Mouse (Mus musculus) liver, adult 2 months (tissue): ENCODE measurements around the gene Slc35b2. TPM values are rescaled to one million over a fixed set of nuclear protein-coding genes. Genes with fewer than 3 reads are reported as not detected.
A peak's percentile ranks its signal among the peaks of the same experiment; 100 is the strongest.

Experiments used
- DNase-seq: peaks from one replicate; pipeline ENCODE4 v3.0.0-alpha.2; 2011; ENCODE audit warnings: low read depth, low spot score; ENCODE audit errors: extremely low read depth
- H3K27ac ChIP-seq: fragments of 200-500 bp; replicated peaks from 2 replicates; pipeline ENCODE4 v1.5.1; 2012; ENCODE audit warnings: low read depth, mild to moderate bottlenecking, control low read depth, inconsistent platforms, low read length; ENCODE audit not compliant: insufficient read depth
- H3K27me3 ChIP-seq: fragments of 200-500 bp; 2 replicates; pipeline ENCODE4 v1.6.1; 2012; ENCODE audit warnings: mild to moderate bottlenecking, moderate library complexity, low read length, inconsistent platforms; ENCODE audit not compliant: control insufficient read depth, insufficient read depth
- H3K36me3 ChIP-seq: fragments of 200-500 bp; 2 replicates; pipeline ENCODE4 v1.6.1; 2012; ENCODE audit warnings: low read length, inconsistent platforms; ENCODE audit not compliant: control insufficient read depth, insufficient read depth
- H3K4me1 ChIP-seq: fragments of 200-500 bp; 2 replicates; pipeline ENCODE4 v1.6.1; 2011; ENCODE audit warnings: low read length; ENCODE audit not compliant: control insufficient read depth, insufficient read depth
- H3K4me3 ChIP-seq: fragments of 200-500 bp; 2 replicates; pipeline ENCODE4 v1.5.1; 2011; ENCODE audit warnings: low read depth, mild to moderate bottlenecking, control low read depth, low read length, moderate library complexity; ENCODE audit not compliant: insufficient read depth
- H3K79me2 ChIP-seq: fragments of 200-500 bp; 2 replicates; pipeline ENCODE4 v1.6.1; 2012; ENCODE audit warnings: inconsistent platforms, mild to moderate bottlenecking, low read length, moderate library complexity; ENCODE audit not compliant: control insufficient read depth, insufficient read depth
- H3K9ac ChIP-seq: fragments of 200-500 bp; 2 replicates; pipeline ENCODE4 v1.6.1; 2012; ENCODE audit warnings: low read depth, mild to moderate bottlenecking, control low read depth, inconsistent platforms, low read length
- CTCF ChIP-seq: fragments of 200-500 bp; IDR thresholded peaks from 2 replicates; pipeline ENCODE4 v1.5.1; 2011; ENCODE audit warnings: low read depth, low read length, control low read depth
- POLR2A ChIP-seq: fragments of 200-500 bp; IDR thresholded peaks from 2 replicates; pipeline ENCODE4 v1.6.1; 2011; ENCODE audit warnings: low read length, control low read depth; ENCODE audit not compliant: insufficient read depth; ENCODE audit errors: extremely low read depth
- WGBS: fragments of 180-500 bp; shearing (Covaris S2); methylation state at CpG from one replicate; pipeline ENCODE4 v1.1.7; 2018; 5-methylcytosine and 5-hydroxymethylcytosine counted together
- polyA plus RNA-seq: library from polyadenylated mRNA; depleted of rRNA; stranded (reverse); fragments of >200 nt; gene quantifications from 2 replicates; pipeline ENCODE4 v1.2.3, GENCODE M21; 2012
- total RNA-seq: library from RNA; depleted of rRNA; stranded (reverse); fragments of >200 nt; gene quantifications from 2 replicates; pipeline ENCODE4 v1.2.3, GENCODE M21; 2014

The Slc35b2 gene
- total and polyA plus RNA-seq, 2 experiments, result 45.9 to 69.7 TPM

DNA sequence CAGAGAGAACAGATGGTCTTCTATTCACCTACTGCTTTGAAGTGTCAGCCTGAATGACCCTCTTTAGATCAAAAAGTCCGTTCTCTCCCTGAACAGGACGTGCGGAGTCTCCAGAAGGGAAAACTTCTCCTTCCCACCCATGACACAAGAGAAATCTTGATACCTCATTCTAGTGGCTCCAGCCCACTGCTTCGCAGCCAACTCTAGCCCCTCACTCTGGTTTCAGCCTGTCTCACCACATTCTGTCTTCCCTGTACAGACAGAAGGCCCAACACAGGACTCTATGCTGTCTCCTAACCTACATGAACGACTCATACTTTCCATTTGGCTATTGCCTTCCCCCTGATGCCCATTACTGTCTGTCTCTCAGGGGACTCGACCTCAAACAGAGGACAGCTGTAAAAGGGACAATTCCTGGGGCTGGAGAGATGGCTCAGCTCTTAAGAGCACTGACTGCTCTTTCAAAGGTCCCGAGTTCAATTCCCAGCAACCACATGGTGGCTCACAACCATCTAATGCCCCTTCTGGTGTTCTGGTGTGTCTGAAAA lies 12.4 kb upstream of the Slc35b2 start:
- 79% methylated on average over 7 of the region's 7 CpGs for WGBS
- TF ChIP-seq CTCF, result no peak
- TF ChIP-seq POLR2A, result no peak

DNA sequence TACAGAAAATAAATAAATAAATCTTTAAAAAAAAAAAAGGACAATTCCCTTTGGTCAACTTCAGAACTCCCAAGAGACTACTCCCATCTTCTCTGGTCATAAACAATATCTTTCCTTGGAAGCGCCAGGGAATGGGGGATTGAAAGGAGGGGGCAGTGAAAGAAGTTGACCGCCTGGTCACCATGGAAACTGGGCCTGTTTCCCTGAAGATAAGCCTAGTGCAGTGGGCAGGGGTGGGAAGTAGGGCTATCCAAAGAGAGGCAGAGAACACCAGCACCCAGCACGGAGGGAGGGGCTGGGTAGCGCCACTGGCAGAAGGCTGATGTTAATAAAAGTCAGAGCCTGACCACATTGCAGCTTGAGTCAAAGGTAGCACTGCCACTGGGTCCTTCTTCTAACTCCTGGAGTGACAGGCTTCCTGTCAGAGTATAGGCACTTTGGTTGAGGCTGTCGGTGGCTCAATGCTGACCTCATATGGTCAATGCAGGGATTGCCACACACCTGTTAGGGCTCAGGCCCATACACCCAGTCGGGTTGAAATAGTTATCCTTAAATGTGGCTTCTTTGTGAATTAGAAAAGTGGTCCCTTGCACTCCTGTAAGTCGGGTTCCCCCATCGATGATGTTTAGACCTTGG lies 11.7 kb upstream of the Slc35b2 start:
- 8% methylated on average over 8 of the region's 8 CpGs for WGBS
- Histone ChIP-seq H3K36me3 (no peaks in the 10 kb centered on the region), H3K79me2 (no peaks in the 10 kb centered on the region), H3K9ac (no peak overlapping the region), H3K27me3 (peaks cover 13% of the 10 kb centered on the region), H3K4me3 (no peak overlapping the region), H3K4me1 (no peaks in the 10 kb centered on the region), H3K27ac (no peak overlapping the region)
- peak; percentile 47 for DNase-seq
- TF ChIP-seq CTCF (peak; percentile 93), POLR2A (no peak)

More for the DNA sequence above, 12.4 kb upstream of the Slc35b2 start:
- Histone ChIP-seq H3K4me3 (no peak overlapping the region), H3K36me3 (no peaks in the 10 kb centered on the region), H3K9ac (no peak overlapping the region), H3K79me2 (no peaks in the 10 kb centered on the region), H3K27me3 (peaks cover 16% of the 10 kb centered on the region), H3K27ac (no peak overlapping the region), H3K4me1 (no peaks in the 10 kb centered on the region)
- DNase-seq, result no peak

DNA sequence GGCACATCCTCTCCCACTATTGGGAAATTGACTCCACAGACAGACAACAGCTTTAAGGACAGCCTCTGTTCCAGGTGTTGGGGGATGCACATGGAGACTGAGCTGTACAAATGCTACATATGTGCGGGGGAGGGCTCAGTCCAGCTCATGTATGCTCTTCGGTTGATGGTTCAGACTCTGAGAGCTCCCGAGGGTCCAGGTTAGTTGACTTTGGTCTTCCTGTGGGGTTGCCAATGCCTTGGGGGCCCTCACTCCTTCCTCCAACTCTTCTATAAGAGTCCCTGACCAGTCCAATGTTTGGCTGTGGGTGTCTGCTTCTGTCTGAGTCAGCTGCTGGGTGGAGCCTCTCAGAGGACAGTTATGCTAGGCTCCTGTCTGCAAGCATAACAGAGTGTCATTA lies 10.6 kb upstream of the Slc35b2 start:
- Histone ChIP-seq H3K27ac (no peak overlapping the region), H3K27me3 (peaks cover 11% of the 10 kb centered on the region; the same call in 1 of the 2 replicates), H3K36me3 (no peaks in the 10 kb centered on the region), H3K4me3 (no peak overlapping the region), H3K79me2 (no peaks in the 10 kb centered on the region), H3K9ac (no peak overlapping the region), H3K4me1 (no peaks in the 10 kb centered on the region)
- 84% methylated on average over 3 of the region's 3 CpGs for WGBS
- TF ChIP-seq POLR2A, result no peak
- no peak for TF ChIP-seq CTCF
- DNase-seq, result no peak

DNA sequence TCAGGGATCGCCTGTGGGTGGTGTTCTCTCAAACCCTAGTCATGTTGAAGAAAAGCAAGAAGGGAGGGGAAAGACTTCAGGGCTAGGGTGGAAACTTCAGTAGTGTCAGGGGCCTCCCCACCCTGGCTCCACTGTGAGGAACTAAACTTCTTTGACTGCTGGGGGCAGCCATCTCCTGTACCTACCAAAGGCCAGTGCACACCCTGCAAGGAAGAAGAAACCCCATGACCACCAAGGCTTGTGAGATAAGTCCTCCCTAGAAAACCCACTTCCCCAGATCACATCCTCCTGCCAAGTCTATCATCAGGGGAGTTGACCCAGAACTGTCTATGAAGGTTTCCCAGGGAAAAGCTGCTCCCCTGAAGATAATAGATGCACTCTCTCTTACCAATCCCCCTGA lies 9.3 kb upstream of the Slc35b2 start:
- Histone ChIP-seq H3K36me3 (no peaks in the 10 kb centered on the region), H3K9ac (no peak overlapping the region), H3K4me3 (no peak overlapping the region), H3K27ac (no peak overlapping the region), H3K27me3 (peaks cover 2% of the 10 kb centered on the region; the same call in 1 of the 2 replicates), H3K79me2 (no peaks in the 10 kb centered on the region), H3K4me1 (no peaks in the 10 kb centered on the region)
- TF ChIP-seq CTCF (no peak), POLR2A (no peak)
- WGBS, result 47% methylated on average over 1 of the region's 1 CpGs
- no peak for DNase-seq

DNA sequence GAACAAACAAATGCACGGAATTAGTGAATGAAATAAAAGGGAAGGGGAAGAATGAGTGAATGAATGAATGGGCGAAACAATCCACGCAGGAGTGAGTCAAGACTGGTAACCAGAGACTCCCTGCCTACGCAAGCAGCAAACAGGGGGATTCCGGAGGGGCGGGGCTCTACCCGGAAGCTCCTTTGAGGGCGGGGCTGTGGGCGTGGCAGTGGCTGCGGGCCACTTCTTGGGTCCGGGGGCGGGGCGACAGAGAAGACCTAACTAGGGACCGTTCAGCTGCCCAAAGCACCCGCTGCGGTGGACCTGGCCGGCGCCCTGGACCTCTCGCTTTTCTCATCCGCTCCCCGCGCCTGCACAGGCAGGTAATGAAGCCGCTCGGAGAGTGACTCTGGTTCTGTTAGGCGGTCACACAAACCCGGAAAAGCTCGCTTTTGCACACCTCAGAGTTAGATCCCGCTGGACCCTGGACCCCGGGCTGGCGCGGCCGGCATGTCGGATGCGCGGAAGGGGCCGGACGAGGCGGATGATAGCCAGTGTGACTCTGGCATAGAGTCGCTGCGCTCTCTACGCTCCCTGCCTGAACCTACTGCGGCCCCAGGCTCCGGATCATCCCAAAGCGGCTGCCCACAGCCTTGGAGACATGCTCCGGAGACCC lies 8.1 kb upstream of the Slc35b2 start, which contains the start of gene Nfkbie:
TSS of gene Nfkbie (plus strand) at position 252 of the 655 bp plus-strand sequence.
- Histone ChIP-seq H3K27me3 (no peaks in the 10 kb centered on the region), H3K36me3 (no peaks in the 10 kb centered on the region), H3K4me1 (no peaks in the 10 kb centered on the region), H3K9ac (peak within 1 kb of the TSS; percentile 68), H3K27ac (no peak within 1 kb of the TSS), H3K4me3 (peak within 1 kb of the TSS; percentile 71), H3K79me2 (no peaks in the 10 kb centered on the region)
- DNase-seq, result peak; percentile 59
- no peak for TF ChIP-seq CTCF
- TF ChIP-seq POLR2A, result peak; percentile 65
- WGBS, result under 1% methylated on average over 45 of the region's 45 CpGs

DNA sequence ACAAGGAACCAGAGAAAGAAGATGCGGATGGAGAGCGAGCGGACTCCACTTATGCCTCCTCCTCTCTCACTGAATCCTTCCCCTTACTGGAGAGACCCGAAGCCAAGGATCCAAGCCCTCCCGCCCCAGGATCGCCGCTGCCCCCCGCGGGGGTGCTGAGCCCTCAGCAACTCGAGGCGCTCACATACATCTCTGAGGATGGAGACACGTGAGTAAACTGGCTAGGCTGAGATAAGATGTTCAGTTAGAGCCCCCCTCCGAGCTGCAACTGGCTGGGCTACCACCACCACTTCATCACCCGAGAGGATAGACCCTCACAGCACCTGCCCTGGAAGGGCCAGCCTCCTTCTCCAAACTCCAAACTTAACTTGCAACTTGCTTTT lies 7.6 kb upstream of the Slc35b2 start:
- no peaks in the 10 kb centered on the region for H3K79me2 ChIP-seq
- H3K9ac ChIP-seq, result peak overlapping the region; percentile 68
- 13% methylated on average over 14 of the region's 14 CpGs for WGBS
- H3K4me3 ChIP-seq, result peak overlapping the region; percentile 71
- TF ChIP-seq POLR2A (no peak), CTCF (no peak)
- no peaks in the 10 kb centered on the region for H3K4me1 ChIP-seq
- no peaks in the 10 kb centered on the region for H3K36me3 ChIP-seq
- H3K27ac ChIP-seq, result no peak overlapping the region
- no peaks in the 10 kb centered on the region for H3K27me3 ChIP-seq
- no peak for DNase-seq
